Mouse (Mus musculus) kidney, adult 2 months (tissue): Measurements from ENCODE around the gene Ptpn13. TPM values are rescaled to one million over a fixed set of nuclear protein-coding genes. Genes with fewer than 3 reads are reported as not detected.

Source experiments
- DNase-seq: peaks from one replicate; pipeline ENCODE4 v3.0.0; 2021
- H3K27ac ChIP-seq: fragments of 200-500 bp; 2 replicates; pipeline ENCODE4 v1.5.1; 2012; ENCODE audit warnings: low read depth, low read length, control low read depth, inconsistent platforms; ENCODE audit not compliant: insufficient read depth
- H3K27me3 ChIP-seq: fragments of 200-500 bp; replicated peaks from 2 replicates; pipeline ENCODE4 v1.6.1; 2012; ENCODE audit warnings: mild to moderate bottlenecking, moderate library complexity, low read length, inconsistent platforms; ENCODE audit not compliant: control insufficient read depth, insufficient read depth
- H3K36me3 ChIP-seq: fragments of 200-500 bp; 2 replicates; pipeline ENCODE4 v1.6.1; 2012; ENCODE audit warnings: mild to moderate bottlenecking, moderate library complexity, low read length, inconsistent platforms; ENCODE audit not compliant: control insufficient read depth, insufficient read depth
- H3K4me1 ChIP-seq: fragments of 200-500 bp; 2 replicates; pipeline ENCODE4 v1.6.1; 2011; ENCODE audit warnings: low read length; ENCODE audit not compliant: control insufficient read depth, insufficient read depth
- H3K4me3 ChIP-seq: fragments of 200-500 bp; 2 replicates; pipeline ENCODE4 v1.5.1; 2011; ENCODE audit warnings: mild to moderate bottlenecking, low read depth, low read length, control low read depth; ENCODE audit not compliant: insufficient read depth
- CTCF ChIP-seq: fragments of 200-500 bp; conservative IDR thresholded peaks from 2 replicates; pipeline ENCODE4 v1.5.1; 2011; ENCODE audit warnings: low read depth, mild to moderate bottlenecking, control low read depth, low read length, moderate library complexity, mixed read lengths; ENCODE audit not compliant: insufficient read depth, insufficient read length
- POLR2A ChIP-seq: fragments of 200-500 bp; IDR thresholded peaks from one replicate; pipeline ENCODE4 v1.6.1; 2011; ENCODE audit warnings: low read depth, low read length, control low read depth
- WGBS: fragments of 180-500 bp; shearing (Covaris S2); methylation state at CpG from one replicate; pipeline ENCODE4 v1.1.7; 2018; 5-methylcytosine and 5-hydroxymethylcytosine counted together
- polyA plus RNA-seq: library from polyadenylated mRNA; depleted of rRNA; stranded (reverse); fragments of >200 nt; gene quantifications from 2 replicates; pipeline ENCODE4 v1.2.3, GENCODE M21; 2012

Ptpn13 gene
- polyA plus RNA-seq, 1 experiment: 23.7 TPM

- no peaks in the 10 kb centered on the region for H3K27me3 ChIP-seq
- H3K27ac ChIP-seq: peak overlapping the region; percentile 81
- no peaks in the 10 kb centered on the region for H3K36me3 ChIP-seq
- WGBS: 23% methylated on average over 19 of the region's 19 CpGs
- peak; percentile 49 for DNase-seq
- no peak overlapping the region for H3K4me3 ChIP-seq
- peaks cover 27% of the 10 kb centered on the region for H3K4me1 ChIP-seq
- TF ChIP-seq POLR2A (no peak), CTCF (no peak)
Measured at GRCm38 (mm10) chr5:103436039-103436944, 11.3 kb downstream of the Ptpn13 start.

- TF ChIP-seq CTCF: no peak
- no peak for TF ChIP-seq POLR2A
- peaks cover 25% of the 10 kb centered on the region for H3K4me1 ChIP-seq
- no peak for DNase-seq
- no peak overlapping the region for H3K4me3 ChIP-seq
- no peaks in the 10 kb centered on the region for H3K36me3 ChIP-seq
- 55% methylated on average over 3 of the region's 3 CpGs for WGBS
- H3K27ac ChIP-seq: no peak overlapping the region
- no peaks in the 10 kb centered on the region for H3K27me3 ChIP-seq
Measured at GRCm38 (mm10) chr5:103437714-103438113, 12.7 kb downstream of the Ptpn13 start.

- no peak overlapping the region for H3K4me3 ChIP-seq
Measured at GRCm38 (mm10) chr5:103439171-103439570, 14.2 kb downstream of the Ptpn13 start.

DNA sequence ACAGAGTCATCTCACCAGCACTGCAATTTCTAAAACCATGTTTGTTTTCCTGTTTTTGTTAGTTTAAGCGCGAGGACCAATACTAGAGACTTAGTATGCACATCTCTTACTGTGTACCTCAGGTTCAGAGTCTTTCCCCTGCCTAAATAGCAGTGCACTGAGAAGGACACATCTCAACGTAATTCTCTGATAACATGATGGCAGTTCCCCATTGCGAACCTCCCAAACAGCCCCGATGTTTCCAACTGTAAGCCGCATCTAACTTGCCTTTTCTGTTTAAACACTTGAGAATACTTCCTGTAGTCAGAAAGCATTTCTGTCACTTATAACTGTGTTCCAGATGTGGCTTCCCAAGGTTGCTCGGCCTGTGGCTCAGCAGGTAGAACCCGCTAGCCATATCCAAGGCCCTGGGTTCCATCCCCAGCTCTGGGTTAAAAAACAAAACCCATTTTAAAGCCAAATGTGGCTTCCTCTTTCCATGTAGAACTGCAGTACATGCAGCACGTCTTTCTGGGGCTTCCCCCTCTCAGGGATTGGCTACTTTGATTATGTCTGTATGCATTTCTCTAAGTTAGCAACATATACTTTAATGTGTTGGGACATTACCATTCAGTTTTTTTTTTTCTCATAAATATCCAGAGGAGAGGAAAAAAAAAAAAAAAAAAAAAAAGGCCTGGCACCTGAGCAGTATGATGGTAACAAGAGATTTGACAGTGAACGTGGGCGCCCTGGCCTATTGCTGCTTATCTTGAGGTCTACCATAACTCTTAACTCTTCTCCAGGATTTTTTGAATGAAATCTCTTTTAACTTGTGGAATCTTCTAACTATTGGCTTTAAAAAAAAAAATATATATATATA lies 15.7 kb downstream of the Ptpn13 start:
- no peak overlapping the region for H3K4me3 ChIP-seq
- 89% methylated on average over 11 of the region's 11 CpGs for WGBS
- H3K4me1 ChIP-seq: peaks cover 23% of the 10 kb centered on the region
- H3K27me3 ChIP-seq: no peaks in the 10 kb centered on the region
- no peaks in the 10 kb centered on the region for H3K36me3 ChIP-seq
- TF ChIP-seq POLR2A (no peak), CTCF (no peak)
- no peak overlapping the region for H3K27ac ChIP-seq
- DNase-seq: no peak

More at GRCm38 (mm10) chr5:103439171-103439570, 14.2 kb downstream of the Ptpn13 start:
- no peaks in the 10 kb centered on the region for H3K27me3 ChIP-seq
- H3K36me3 ChIP-seq: no peaks in the 10 kb centered on the region
- H3K4me1 ChIP-seq: peaks cover 25% of the 10 kb centered on the region
- WGBS: 70% methylated on average over 11 of the region's 11 CpGs
- no peak overlapping the region for H3K27ac ChIP-seq
- no peak for DNase-seq
- TF ChIP-seq CTCF (no peak), POLR2A (no peak)

DNA sequence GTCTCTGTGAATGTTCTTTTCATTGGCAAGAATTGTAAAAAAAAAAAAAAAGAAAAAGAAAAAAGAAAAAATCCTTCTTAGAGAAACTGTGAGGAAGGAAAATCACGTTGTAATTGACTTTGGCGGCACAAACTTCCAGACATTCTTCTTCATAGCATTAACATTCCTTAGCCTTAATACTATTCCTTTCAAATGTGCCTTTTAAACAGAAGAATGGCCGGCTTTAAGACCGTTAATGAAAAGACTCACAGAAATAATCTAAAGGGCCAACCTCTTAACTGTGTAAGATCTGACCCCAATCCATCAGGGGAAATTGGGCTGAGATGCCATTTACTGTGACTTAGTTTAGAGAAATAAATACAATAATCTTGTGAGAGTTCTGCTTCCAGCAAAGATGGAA lies 16.7 kb downstream of the Ptpn13 start:
- 36% methylated on average over 4 of the region's 4 CpGs for WGBS
- Histone ChIP-seq H3K27me3 (no peaks in the 10 kb centered on the region), H3K4me3 (no peak overlapping the region), H3K27ac (no peak overlapping the region), H3K4me1 (peaks cover 14% of the 10 kb centered on the region), H3K36me3 (no peaks in the 10 kb centered on the region)
- DNase-seq: no peak
- TF ChIP-seq POLR2A: no peak
- TF ChIP-seq CTCF: no peak

DNA sequence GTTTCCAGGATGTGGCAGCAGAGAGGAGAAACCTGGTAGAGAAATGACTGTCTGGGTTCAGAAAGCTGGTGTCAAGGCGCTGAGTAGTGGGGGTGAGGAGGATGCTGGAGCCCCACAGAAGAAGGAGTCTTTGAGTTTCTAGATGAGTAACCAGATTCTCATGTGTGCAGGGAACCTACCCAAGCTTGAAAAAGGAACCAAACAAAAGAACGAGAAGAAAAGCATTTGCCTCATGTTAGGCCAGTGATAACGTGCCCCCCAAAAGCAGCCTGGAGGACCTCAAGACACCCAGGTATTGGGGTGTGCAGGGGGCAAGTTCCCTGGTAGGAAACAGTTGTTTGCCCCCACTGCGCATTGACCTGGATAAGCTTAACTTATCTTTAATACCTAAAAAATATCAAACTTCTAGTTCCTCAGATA lies 17.3 kb downstream of the Ptpn13 start:
- peaks cover 12% of the 10 kb centered on the region for H3K4me1 ChIP-seq
- no peak overlapping the region for H3K27ac ChIP-seq
- H3K4me3 ChIP-seq: no peak overlapping the region
- 69% methylated on average over 4 of the region's 4 CpGs for WGBS
- no peak for DNase-seq
- TF ChIP-seq POLR2A: no peak
- no peak for TF ChIP-seq CTCF
- no peaks in the 10 kb centered on the region for H3K36me3 ChIP-seq
- no peaks in the 10 kb centered on the region for H3K27me3 ChIP-seq

DNA sequence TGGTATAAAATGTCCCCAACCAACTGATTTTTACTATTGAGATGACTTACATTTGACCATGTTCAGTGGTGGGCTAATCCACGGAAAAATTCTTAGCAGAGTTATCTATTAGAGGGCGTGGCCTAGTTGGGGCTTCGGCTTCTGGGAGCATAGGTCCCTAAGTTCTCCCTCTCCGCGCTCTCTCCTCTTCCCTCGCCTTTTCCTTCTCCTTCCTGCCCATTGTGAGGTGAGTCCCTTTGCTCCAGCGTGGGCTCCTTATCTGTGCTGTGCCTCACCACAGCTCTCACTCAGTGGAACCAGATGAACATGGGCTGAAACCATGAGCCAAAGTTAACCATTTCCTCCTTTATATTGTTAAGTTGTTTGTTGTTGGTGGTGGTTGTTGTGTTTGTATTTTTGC lies 17.9 kb downstream of the Ptpn13 start:
- no peak for DNase-seq
- Histone ChIP-seq H3K27ac (no peak overlapping the region), H3K4me3 (no peak overlapping the region), H3K27me3 (no peaks in the 10 kb centered on the region), H3K36me3 (no peaks in the 10 kb centered on the region), H3K4me1 (peaks cover 5% of the 10 kb centered on the region; the same call in 1 of the 2 replicates)
- TF ChIP-seq POLR2A (no peak), CTCF (no peak)
- WGBS: 80% methylated on average over 7 of the region's 7 CpGs
